Mouse (Mus musculus) kidney, embryonic 15.5 days (tissue): ENCODE data around the gene Lcn2. TPM values are rescaled to one million over a fixed set of nuclear protein-coding genes. Genes with fewer than 3 reads are reported as not detected.

Experiments used
- ATAC-seq: fragments of 200-750 bp; cut with Nextera tagmentation; replicated peaks from 2 replicates; pipeline ENCODE4 v1.8.0; 2017; ENCODE audit warnings: moderate TSS enrichment; ENCODE audit not compliant: low FRiP score
- H3K27ac ChIP-seq: fragments of 300-500 bp; sonication (generic); 2 replicates; pipeline ENCODE4 v1.5.1; 2015; ENCODE audit warnings: mild to moderate bottlenecking, inconsistent platforms
- H3K27me3 ChIP-seq: fragments of 300-500 bp; sonication (generic); 2 replicates; pipeline ENCODE4 v1.6.1; 2015; ENCODE audit warnings: inconsistent platforms
- H3K36me3 ChIP-seq: fragments of 300-500 bp; sonication (generic); 2 replicates; pipeline ENCODE4 v1.6.1; 2015; ENCODE audit warnings: inconsistent platforms
- H3K4me1 ChIP-seq: fragments of 300-500 bp; sonication (generic); 2 replicates; pipeline ENCODE4 v1.6.1; 2015; ENCODE audit warnings: inconsistent platforms
- H3K4me2 ChIP-seq: fragments of 300-500 bp; sonication (generic); 2 replicates; pipeline ENCODE4 v1.6.1; 2015; ENCODE audit warnings: moderate library complexity, mild to moderate bottlenecking, inconsistent platforms
- H3K4me3 ChIP-seq: fragments of 300-500 bp; sonication (generic); replicated peaks from 2 replicates; pipeline ENCODE4 v1.5.1; 2015; ENCODE audit warnings: mild to moderate bottlenecking, inconsistent platforms
- H3K9ac ChIP-seq: fragments of 300-500 bp; sonication (generic); 2 replicates; pipeline ENCODE4 v1.6.1; 2015; ENCODE audit warnings: mild to moderate bottlenecking, inconsistent platforms
- H3K9me3 ChIP-seq: fragments of 300-500 bp; sonication (generic); replicated peaks from 2 replicates; pipeline ENCODE4 v1.6.1; 2016; ENCODE audit warnings: inconsistent platforms
- WGBS: fragments of 180-500 bp; shearing (Covaris S2); methylation state at CpG from one replicate; pipeline ENCODE4 v1.1.7; 2015; ENCODE audit warnings: mixed read lengths; 5-methylcytosine and 5-hydroxymethylcytosine counted together
- polyA plus RNA-seq: library from polyadenylated mRNA; unstranded; fragments of >200 nt; fragmentation: Nextera tagmentation; extraction: Ambion mirVana; gene quantifications from 2 replicates; pipeline ENCODE4 v1.2.1, GENCODE M21; 2015

The Lcn2 gene
- polyA plus RNA-seq, 1 experiment from 2014 or later, result 9.1 TPM

DNA sequence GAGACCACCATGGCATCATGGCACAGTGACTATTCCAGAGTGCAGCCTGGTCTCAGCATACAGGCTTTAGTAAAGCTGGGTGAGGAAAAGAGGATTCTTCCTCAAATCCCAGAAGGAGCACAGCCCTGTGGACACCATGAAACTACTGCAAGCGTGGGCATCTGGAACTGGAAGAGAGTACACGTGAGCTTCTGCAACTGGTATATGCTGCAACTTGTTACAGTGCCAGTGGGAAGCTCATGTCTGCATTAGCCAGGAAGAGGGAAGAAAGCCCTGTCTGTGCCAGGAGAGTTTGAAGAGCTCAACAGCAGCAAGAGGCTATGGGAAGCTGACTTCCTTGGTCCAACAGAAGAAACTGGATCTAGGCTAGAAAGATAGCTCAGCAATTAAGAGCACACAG, 5.4 kb downstream of the Lcn2 start:
- peaks cover 10% of the 10 kb centered on the region for H3K4me1 ChIP-seq
- peak overlapping the region; percentile 75; the same call in 1 of the 2 replicates for H3K4me3 ChIP-seq
- no peaks in the 10 kb centered on the region for H3K9me3 ChIP-seq
- no peak for ATAC-seq
- H3K9ac ChIP-seq, result no peak overlapping the region
- no peak overlapping the region for H3K4me2 ChIP-seq
- H3K27me3 ChIP-seq, result peaks cover 10% of the 10 kb centered on the region; the same call in 1 of the 2 replicates
- no peak overlapping the region for H3K27ac ChIP-seq
- peaks cover 20% of the 10 kb centered on the region for H3K36me3 ChIP-seq
- 79% methylated on average over 2 of the region's 2 CpGs for WGBS

DNA sequence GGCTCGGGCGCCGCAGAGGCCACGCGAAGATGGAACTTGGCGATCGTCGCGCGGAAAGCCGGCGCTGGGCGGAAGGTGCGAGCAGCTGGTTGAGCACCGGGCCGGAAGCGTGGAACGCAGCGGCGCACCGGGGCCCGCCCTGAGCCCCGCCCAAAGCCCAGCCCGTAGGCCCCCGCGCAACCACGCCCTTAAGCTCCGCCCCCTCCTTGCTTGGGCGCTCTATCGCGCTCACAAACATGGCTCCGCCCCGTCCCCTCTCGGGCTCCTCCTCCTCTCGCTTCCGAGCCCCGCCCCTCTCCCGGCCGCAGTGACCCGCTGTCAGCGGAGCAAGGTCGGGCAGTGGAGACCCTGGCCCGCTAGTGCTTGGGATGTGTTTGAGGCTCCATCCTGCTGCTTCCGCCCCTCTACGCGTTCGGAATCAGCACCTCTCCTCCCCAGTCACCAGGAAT, 6.3 kb downstream of the Lcn2 start, which contains the start of gene 1110008P14Rik:
TSS of gene 1110008P14Rik (minus strand) at position 164 of the 449 bp plus-strand sequence.
- peak within 1 kb of the TSS; percentile 75 for H3K4me3 ChIP-seq
- H3K36me3 ChIP-seq, result peaks cover 29% of the 10 kb centered on the region
- peaks cover 10% of the 10 kb centered on the region for H3K4me1 ChIP-seq
- peak within 1 kb of the TSS; percentile 37; the same call in 1 of the 2 replicates for H3K27ac ChIP-seq
- H3K27me3 ChIP-seq, result peaks cover 10% of the 10 kb centered on the region; the same call in 1 of the 2 replicates
- peak within 1 kb of the TSS; percentile 95 for H3K4me2 ChIP-seq
- WGBS, result under 1% methylated on average over 44 of the region's 47 CpGs
- ATAC-seq, result peak; percentile 91
- no peaks in the 10 kb centered on the region for H3K9me3 ChIP-seq
- peak within 1 kb of the TSS; percentile 56 for H3K9ac ChIP-seq

DNA sequence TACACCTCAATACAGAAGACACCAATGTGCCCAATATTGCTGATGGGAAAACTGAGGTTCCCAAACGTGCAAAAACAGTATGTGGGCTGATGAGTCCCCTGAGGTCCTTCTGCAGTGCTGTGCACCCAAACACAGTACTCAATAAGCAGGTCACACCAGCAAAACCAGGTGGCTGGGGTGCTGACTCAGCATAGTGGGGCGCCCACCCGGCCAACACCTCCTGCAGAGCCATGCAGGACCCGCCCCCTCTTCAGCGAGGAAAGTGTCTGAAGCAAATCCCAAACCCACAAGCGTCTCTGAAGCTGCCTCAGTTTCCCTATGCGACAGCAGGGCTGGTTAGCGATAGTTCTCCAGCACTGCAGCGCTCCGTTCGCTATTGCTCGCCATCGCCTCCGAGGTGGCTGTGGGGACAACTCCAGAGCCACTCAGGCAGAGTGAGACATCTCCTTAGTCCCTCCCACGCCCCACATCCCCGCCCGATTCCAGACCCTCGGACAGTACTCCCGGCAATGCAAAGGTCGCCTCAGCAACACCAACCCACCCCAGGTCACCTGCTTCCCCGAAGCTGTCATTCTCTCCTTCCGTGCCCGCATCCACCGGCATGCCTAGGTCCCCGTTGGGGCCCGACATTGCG, 6.8 kb downstream of the Lcn2 start:
- WGBS, result under 1% methylated on average over 27 of the region's 27 CpGs
- Histone ChIP-seq H3K9ac (peak overlapping the region; percentile 56), H3K4me2 (peak overlapping the region; percentile 95), H3K9me3 (no peaks in the 10 kb centered on the region), H3K4me3 (peak overlapping the region; percentile 75), H3K4me1 (peaks cover 10% of the 10 kb centered on the region), H3K36me3 (peaks cover 34% of the 10 kb centered on the region), H3K27ac (peak overlapping the region; percentile 37; the same call in 1 of the 2 replicates), H3K27me3 (peaks cover 10% of the 10 kb centered on the region; the same call in 1 of the 2 replicates)
- peak; percentile 58 for ATAC-seq

DNA sequence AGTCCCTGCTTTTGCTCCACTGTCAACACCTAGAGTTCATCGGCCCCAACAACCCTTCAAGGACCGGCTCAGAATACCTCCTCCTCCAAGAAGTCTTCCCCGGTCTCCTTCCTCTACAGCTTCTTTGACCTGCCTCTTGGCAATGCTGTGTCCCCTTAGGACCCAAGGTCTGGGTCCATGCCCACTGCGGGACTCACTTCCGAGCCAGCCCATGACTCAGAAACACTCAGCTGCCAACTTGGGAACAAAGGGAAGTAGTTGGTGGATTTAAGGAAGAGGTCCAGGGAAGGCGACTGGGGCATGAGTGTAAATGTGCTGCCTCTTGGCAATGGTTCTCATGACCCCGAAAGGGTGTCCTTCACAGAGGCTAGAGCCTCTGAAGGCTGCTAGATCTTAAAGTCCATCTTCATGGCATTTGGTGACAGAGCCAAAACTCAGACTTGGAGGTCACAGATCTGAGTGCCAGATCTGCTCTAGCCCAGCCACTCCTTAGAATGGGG, 8.0 kb downstream of the Lcn2 start:
- Histone ChIP-seq H3K9me3 (no peaks in the 10 kb centered on the region), H3K27me3 (peaks cover 10% of the 10 kb centered on the region; the same call in 1 of the 2 replicates), H3K4me1 (peaks cover 10% of the 10 kb centered on the region), H3K9ac (no peak overlapping the region), H3K36me3 (peaks cover 46% of the 10 kb centered on the region), H3K27ac (no peak overlapping the region), H3K4me2 (no peak overlapping the region), H3K4me3 (no peak overlapping the region)
- WGBS, result 87% methylated on average over 7 of the region's 7 CpGs
- no peak for ATAC-seq

DNA sequence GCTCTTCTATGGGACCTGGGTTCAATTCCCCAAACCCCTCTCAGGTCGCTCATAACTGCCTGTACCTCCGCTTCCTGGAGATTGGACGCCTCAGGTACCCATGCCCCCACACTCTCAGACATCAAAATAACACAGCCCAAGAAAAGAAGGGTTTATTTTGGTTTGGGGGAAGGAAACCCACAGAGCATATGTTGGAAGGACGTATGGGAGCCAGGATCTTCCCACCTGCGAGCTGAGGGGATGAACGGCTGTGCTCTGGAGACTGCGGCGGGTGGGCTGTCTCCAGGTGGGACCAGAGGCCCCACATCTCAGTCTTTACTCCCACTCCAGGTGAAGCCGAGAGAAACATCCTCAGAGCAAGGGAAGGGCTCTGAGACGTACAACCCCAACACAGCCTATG, 11.1 kb downstream of the Lcn2 start:
- H3K36me3 ChIP-seq, result peaks cover 74% of the 10 kb centered on the region
- ATAC-seq, result no peak
- 94% methylated on average over 10 of the region's 10 CpGs for WGBS
- no peak overlapping the region for H3K4me2 ChIP-seq
- H3K9ac ChIP-seq, result no peak overlapping the region
- no peak overlapping the region for H3K4me3 ChIP-seq
- peaks cover 7% of the 10 kb centered on the region for H3K4me1 ChIP-seq
- H3K27ac ChIP-seq, result no peak overlapping the region
- no peaks in the 10 kb centered on the region for H3K9me3 ChIP-seq
- no peaks in the 10 kb centered on the region for H3K27me3 ChIP-seq

DNA sequence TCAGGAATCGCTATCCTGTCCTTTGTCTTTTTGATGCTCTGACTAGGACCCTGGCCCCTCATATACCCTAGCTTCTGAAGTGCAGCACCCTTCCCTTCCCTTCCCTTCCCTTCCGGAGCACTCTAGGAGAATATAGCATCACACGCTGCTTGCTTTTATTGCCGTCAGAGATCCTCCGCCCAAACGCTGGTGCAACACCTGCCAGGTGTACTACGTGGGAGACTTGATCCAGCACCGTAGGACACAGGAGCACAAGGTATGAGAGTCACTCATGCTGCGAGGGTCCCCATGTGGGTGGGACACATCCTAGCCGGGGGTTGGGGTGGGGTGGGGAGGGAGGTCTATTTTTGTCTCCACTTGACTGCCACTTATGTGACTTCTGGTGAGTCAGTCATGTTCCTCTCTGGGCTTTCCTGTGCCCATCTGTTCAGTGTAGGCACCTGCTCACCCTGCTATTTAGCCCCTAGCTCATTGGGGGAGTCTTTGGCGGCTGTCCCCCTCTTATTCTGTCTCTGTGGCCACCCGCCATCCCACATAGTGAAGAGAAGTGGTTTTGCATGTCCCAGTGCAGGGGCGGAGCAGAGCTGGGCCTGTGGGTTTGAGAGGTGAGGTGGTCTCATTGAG, 12.6 kb downstream of the Lcn2 start:
- no peaks in the 10 kb centered on the region for H3K9me3 ChIP-seq
- ATAC-seq, result no peak
- peaks cover 89% of the 10 kb centered on the region for H3K36me3 ChIP-seq
- H3K27me3 ChIP-seq, result no peaks in the 10 kb centered on the region
- no peak overlapping the region for H3K9ac ChIP-seq
- H3K4me1 ChIP-seq, result no peaks in the 10 kb centered on the region
- H3K4me2 ChIP-seq, result no peak overlapping the region
- no peak overlapping the region for H3K4me3 ChIP-seq
- H3K27ac ChIP-seq, result no peak overlapping the region
- 88% methylated on average over 13 of the region's 13 CpGs for WGBS

DNA sequence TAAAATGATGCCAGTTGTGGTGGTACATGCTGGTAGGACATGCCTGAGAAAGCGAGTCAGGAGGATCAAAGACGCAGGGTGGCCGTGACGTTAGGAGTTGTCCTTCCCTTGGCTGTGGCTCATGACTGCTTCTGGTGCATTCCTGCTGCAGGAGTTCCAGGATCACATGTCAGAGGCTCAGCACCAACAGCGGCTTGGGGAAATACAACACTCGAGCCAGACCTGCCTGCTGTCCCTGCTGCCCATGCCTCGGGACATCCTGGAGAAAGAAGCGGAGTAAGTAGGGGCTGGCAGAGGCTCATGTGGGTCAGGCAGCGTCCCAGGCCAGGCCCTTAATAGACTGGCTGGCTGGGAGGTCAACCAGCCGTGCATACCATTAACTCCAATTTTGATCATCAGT, 13.9 kb downstream of the Lcn2 start:
- no peak overlapping the region for H3K4me2 ChIP-seq
- WGBS, result 75% methylated on average over 10 of the region's 10 CpGs
- no peak for ATAC-seq

DNA sequence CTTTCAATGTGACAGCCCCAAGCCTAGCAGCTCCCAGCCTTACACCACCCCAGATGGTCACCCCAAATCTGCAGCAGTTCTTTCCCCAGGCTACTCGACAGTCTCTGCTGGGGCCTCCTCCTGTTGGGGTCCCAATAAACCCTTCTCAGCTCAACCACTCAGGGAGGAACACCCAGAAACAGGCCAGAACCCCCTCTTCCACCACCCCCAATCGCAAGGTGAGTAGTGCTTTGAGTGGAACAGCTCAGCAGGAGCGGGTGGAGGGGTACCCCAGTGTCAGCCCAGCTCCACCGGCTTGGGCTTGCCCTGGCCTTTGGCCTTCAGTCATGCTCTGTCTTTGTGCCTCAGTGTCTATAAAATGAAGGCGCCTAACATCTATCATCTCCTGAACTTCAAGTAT, 20.7 kb downstream of the Lcn2 start:
- Histone ChIP-seq H3K36me3 (peaks cover 82% of the 10 kb centered on the region), H3K9ac (no peak overlapping the region), H3K27ac (no peak overlapping the region), H3K9me3 (no peaks in the 10 kb centered on the region), H3K27me3 (no peaks in the 10 kb centered on the region), H3K4me3 (no peak overlapping the region), H3K4me2 (no peak overlapping the region), H3K4me1 (peaks cover 15% of the 10 kb centered on the region)
- 96% methylated on average over 5 of the region's 5 CpGs for WGBS
- ATAC-seq, result no peak

More for the DNA sequence above, 13.9 kb downstream of the Lcn2 start:
- Histone ChIP-seq H3K36me3 (peaks cover 97% of the 10 kb centered on the region), H3K27ac (no peak overlapping the region), H3K27me3 (no peaks in the 10 kb centered on the region), H3K9me3 (no peaks in the 10 kb centered on the region), H3K4me1 (no peaks in the 10 kb centered on the region), H3K4me3 (no peak overlapping the region), H3K9ac (no peak overlapping the region)

DNA sequence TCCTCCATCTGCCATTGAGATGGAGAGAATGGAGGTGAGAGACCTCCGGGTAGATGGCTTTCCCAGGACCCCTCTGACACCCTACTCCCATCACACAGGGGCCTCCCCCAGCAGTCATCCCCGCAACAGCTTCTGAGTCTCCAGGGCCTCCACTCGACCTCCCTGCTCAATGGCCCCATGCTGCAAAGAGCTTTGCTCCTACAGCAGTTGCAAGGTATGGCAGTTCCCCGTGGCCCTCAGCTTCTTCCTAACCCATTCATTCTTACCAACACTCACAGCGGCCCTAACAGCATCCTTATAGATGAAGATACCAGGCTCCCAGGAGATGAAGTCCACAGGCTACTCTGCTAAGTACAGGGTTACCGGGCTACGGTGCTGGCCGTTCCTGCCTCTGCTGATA, 23.9 kb downstream of the Lcn2 start:
- 85% methylated on average over 8 of the region's 8 CpGs for WGBS
- Histone ChIP-seq H3K27ac (peak overlapping the region; percentile 95; the same call in 1 of the 2 replicates), H3K9ac (peak overlapping the region; percentile 83), H3K36me3 (peaks cover 50% of the 10 kb centered on the region), H3K4me3 (peak overlapping the region; percentile 81), H3K4me2 (peak overlapping the region; percentile 87), H3K9me3 (no peaks in the 10 kb centered on the region), H3K4me1 (peaks cover 28% of the 10 kb centered on the region), H3K27me3 (peaks cover 7% of the 10 kb centered on the region)
- no peak for ATAC-seq

DNA sequence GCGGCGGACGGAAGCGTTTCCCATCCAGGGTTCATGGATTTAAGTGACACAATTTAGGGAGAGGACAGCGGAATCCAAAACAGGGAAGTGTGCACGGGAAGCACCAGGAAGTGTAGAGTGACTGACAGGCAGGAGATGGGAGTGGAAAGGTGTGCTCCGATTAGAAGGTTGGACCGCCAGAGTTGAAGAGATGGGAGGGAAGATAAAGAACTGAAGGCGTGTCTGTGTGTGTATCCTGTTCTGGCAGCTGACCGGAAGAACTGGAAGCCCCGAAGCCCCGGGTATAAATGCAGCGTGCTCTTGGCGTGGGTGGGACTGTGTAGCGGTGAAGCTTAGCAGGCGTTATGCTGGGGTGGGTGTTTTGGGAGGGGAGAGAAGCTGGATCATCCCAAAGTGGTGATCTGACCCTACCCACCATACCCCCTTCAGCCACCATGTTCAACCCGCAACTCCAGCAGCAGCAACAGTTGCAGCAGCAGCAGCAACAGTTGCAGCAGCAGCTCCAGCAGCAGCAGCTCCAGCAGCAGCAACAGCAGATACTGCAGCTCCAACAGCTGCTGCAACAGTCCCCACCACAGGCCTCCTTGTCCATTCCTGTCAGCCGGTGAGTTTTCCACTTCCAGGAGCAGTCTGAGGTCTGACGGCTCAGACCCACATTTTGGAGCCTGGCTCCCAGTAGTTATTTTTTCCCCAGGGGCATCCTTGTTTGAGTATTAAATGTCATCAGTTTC, 24.5 kb downstream of the Lcn2 start:
- Histone ChIP-seq H3K36me3 (peaks cover 44% of the 10 kb centered on the region), H3K4me2 (peak overlapping the region; percentile 87), H3K4me3 (peak overlapping the region; percentile 81), H3K4me1 (peaks cover 28% of the 10 kb centered on the region), H3K9me3 (no peaks in the 10 kb centered on the region), H3K9ac (peak overlapping the region; percentile 83), H3K27me3 (peaks cover 7% of the 10 kb centered on the region), H3K27ac (peak overlapping the region; percentile 95)
- 8% methylated on average over 19 of the region's 19 CpGs for WGBS
- ATAC-seq, result peak; percentile 54

DNA sequence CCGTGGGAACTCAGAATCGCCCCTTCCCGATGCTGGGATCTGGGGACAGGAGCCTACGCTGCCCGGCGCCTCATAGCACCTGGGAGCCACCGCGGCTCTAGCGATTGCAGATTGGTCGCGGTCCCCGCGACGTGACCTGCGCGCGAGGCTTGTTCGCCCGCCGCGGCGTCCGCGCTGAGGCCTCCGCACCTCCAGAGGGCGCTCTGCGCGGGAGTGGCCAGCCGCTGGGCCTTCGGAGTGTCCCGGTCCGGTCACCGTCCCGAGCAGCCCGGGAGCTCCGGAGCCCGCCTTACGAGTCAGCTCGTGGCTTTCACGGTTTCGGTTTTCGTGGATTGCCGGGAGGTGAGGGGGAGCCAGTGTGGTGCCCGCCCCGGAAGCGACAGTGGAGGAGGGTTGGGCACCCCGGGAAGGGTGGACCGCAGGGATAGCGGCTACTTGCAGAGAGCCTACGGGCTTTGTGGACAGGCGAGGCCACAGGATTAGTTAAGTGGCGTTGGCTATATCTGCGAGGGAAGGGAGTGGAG, 25.2 kb downstream of the Lcn2 start:
- no peaks in the 10 kb centered on the region for H3K9me3 ChIP-seq
- peak; percentile 78 for ATAC-seq
- peaks cover 38% of the 10 kb centered on the region for H3K36me3 ChIP-seq
- peaks cover 28% of the 10 kb centered on the region for H3K4me1 ChIP-seq
- H3K4me2 ChIP-seq, result peak overlapping the region; percentile 87
- H3K4me3 ChIP-seq, result peak overlapping the region; percentile 81
- under 1% methylated on average over 53 of the region's 53 CpGs for WGBS
- peaks cover 7% of the 10 kb centered on the region for H3K27me3 ChIP-seq
- H3K27ac ChIP-seq, result peak overlapping the region; percentile 95
- peak overlapping the region; percentile 83 for H3K9ac ChIP-seq
